Mouse (Mus musculus) forebrain, embryonic 11.5 days (tissue): ENCODE data around the gene Srsf6. TPM values are rescaled to one million over a fixed set of nuclear protein-coding genes. Genes with fewer than 3 reads are reported as not detected.

ENCODE experiments used
- ATAC-seq: fragments of 200-750 bp; cut with Nextera tagmentation; replicated peaks from 2 replicates; pipeline ENCODE4 v1.8.0; 2017; ENCODE audit warnings: moderate TSS enrichment; ENCODE audit not compliant: low FRiP score
- DNase-seq: peaks from one replicate; pipeline ENCODE4 v3.0.0-alpha.2; 2017; ENCODE audit warnings: low spot score
- H3K27ac ChIP-seq: fragments of 300-500 bp; sonication (generic); 2 replicates; pipeline ENCODE4 v1.5.1; 2014; ENCODE audit warnings: low read depth, low read length
- H3K27me3 ChIP-seq: fragments of 300-500 bp; sonication (generic); 2 replicates; pipeline ENCODE4 v1.6.1; 2014; ENCODE audit warnings: mild to moderate bottlenecking, low read length, mixed read lengths; ENCODE audit not compliant: control insufficient read depth, insufficient read depth
- H3K36me3 ChIP-seq: fragments of 300-500 bp; sonication (generic); 2 replicates; pipeline ENCODE4 v1.6.1; 2014; ENCODE audit warnings: mild to moderate bottlenecking, low read length, moderate library complexity, mixed read lengths; ENCODE audit not compliant: control insufficient read depth, insufficient read depth
- H3K4me1 ChIP-seq: fragments of 300-500 bp; sonication (generic); replicated peaks from 2 replicates; pipeline ENCODE4 v1.6.1; 2014; ENCODE audit warnings: low read length, mixed read lengths; ENCODE audit not compliant: control insufficient read depth, insufficient read depth
- H3K4me2 ChIP-seq: fragments of 300-500 bp; sonication (generic); 2 replicates; pipeline ENCODE4 v1.6.1; 2014; ENCODE audit warnings: low read depth, mild to moderate bottlenecking, low read length, moderate library complexity, mixed read lengths; ENCODE audit not compliant: severe bottlenecking
- H3K4me3 ChIP-seq: fragments of 300-500 bp; sonication (generic); 2 replicates; pipeline ENCODE4 v1.5.1; 2014; ENCODE audit warnings: low read depth, low read length
- H3K9ac ChIP-seq: fragments of 300-500 bp; sonication (generic); 2 replicates; pipeline ENCODE4 v1.6.1; 2014; ENCODE audit warnings: low read length
- H3K9me3 ChIP-seq: fragments of 300-500 bp; sonication (generic); 2 replicates; pipeline ENCODE4 v1.6.1; 2016; ENCODE audit warnings: low read length, mixed read lengths; ENCODE audit not compliant: control insufficient read depth
- WGBS: fragments of 180-500 bp; shearing (Covaris S2); extraction: QIAGEN DNeasy Blood & Tissue Kit; methylation state at CpG from one replicate; pipeline ENCODE4 v1.1.7; 2014; 5-methylcytosine and 5-hydroxymethylcytosine counted together
- polyA plus RNA-seq: library from polyadenylated mRNA; unstranded; fragments of >200 nt; fragmentation: Nextera tagmentation; extraction: Ambion mirVana; gene quantifications from 2 replicates; pipeline ENCODE4 v1.2.1, GENCODE M21; 2014

Gene Srsf6
- polyA plus RNA-seq, 1 experiment from 2014 or later: 311 TPM

DNA sequence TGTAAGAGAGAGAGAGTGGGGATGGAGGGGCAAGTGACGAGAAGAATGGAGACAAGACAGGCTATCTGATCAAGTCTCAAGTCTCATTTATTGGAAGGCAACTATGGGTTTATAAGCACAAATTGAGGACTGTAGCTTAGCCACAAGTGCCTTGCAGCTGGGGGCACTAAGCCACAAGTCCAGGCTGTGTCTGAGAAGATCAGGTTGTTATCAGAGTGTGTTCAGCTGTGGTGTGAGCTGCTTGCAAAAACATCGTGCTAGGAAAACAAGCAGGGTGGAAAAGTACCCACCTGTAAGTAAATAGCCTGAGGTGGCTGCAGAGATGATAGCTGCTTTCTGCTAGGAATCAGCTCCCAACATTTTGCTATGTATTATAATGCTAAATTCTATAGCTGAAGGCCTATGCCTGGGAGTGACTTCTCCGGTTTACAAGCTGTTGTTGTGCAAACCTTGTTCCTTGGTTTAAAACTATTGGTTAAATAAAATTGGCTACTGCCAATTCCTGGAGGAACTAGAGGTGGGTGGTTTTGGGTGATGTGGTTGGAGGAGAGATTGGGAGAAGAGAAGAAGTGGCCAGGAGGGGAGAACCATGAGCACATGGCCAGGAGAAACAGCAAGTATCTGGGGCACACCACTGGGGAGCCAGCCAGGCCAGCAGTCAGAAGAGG lies 3.3 kb upstream of the Srsf6 start:
- Histone ChIP-seq H3K4me2 (no peak overlapping the region), H3K9me3 (no peaks in the 10 kb centered on the region), H3K9ac (no peak overlapping the region), H3K36me3 (no peaks in the 10 kb centered on the region), H3K27ac (no peak overlapping the region), H3K4me3 (no peak overlapping the region), H3K4me1 (0 out of 2 replicates have a peak, but pooled peaks cover 3% of the 10 kb centered on the region), H3K27me3 (no peaks in the 10 kb centered on the region)
- ATAC-seq (no peak), DNase-seq (peak; percentile 25)
- 75% methylated on average over 3 of the region's 3 CpGs for WGBS

DNA sequence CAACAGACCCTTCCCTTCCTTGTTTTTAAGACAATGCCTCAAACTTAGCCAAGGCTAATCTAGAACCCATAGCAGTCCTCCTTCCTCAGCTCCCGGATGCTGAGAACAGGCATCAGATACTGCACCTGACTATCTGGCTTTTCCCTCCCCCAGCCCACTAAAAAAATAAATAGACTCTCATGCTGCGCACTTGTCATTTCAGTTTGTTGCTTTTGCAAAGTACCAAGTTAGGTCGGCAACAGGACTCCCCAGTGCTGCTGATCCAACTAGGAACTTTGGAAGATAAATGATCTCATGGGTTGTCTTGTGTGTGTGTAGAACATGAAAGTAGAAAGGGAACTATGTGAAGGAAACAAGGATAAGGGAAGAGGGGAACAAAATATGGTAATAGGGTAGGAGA lies 1.6 kb upstream of the Srsf6 start:
- ATAC-seq (no peak), DNase-seq (peak; percentile 40)
- no peak overlapping the region for H3K4me3 ChIP-seq
- H3K9ac ChIP-seq: no peak overlapping the region
- no peak overlapping the region for H3K27ac ChIP-seq
- peaks cover 7% of the 10 kb centered on the region; the same call in 1 of the 2 replicates for H3K36me3 ChIP-seq
- no peaks in the 10 kb centered on the region for H3K9me3 ChIP-seq
- H3K4me2 ChIP-seq: no peak overlapping the region
- 0 out of 2 replicates have a peak, but pooled peaks cover 3% of the 10 kb centered on the region for H3K4me1 ChIP-seq
- WGBS: 86% methylated on average over 3 of the region's 3 CpGs
- no peaks in the 10 kb centered on the region for H3K27me3 ChIP-seq

DNA sequence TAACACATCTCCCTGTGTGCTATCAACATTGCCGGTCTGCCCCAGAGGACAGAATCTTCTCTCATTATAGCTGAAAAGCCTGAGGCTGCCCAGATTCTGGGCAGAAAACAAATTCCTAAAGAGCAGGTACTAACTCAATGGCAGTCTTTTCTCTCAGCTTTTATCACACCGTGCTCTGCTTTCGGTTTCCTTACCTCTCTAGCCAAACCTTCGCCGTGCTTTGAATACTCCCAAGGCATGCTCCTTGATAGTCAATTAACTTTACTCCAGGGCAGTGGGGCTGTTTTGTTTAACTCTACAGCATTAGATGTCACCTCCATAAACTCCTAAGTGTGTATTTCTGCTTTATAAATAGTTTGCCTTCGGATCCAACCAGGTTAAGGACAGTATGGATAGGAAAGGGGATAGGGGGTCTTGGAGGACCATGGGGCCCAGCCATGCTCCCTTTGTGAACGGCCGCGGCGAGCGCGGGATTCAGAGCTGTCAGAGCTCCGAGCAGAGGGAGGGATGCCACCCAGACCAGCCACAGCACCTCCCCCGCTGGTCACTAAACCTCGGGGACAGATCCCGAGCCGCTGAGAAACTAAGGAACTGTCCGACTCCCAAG lies 709 bp upstream of the Srsf6 start:
- DNase-seq (no peak), ATAC-seq (peak; percentile 8)
- Histone ChIP-seq H3K4me1 (0 out of 2 replicates have a peak, but pooled peaks cover 3% of the 10 kb centered on the region), H3K9me3 (no peaks in the 10 kb centered on the region), H3K27me3 (no peaks in the 10 kb centered on the region), H3K4me2 (peak overlapping the region; percentile 59), H3K9ac (peak overlapping the region; percentile 100), H3K36me3 (peaks cover 8% of the 10 kb centered on the region; the same call in 1 of the 2 replicates), H3K4me3 (peak overlapping the region; percentile 100), H3K27ac (peak overlapping the region; percentile 94)
- 2% methylated on average over 18 of the region's 18 CpGs for WGBS

DNA sequence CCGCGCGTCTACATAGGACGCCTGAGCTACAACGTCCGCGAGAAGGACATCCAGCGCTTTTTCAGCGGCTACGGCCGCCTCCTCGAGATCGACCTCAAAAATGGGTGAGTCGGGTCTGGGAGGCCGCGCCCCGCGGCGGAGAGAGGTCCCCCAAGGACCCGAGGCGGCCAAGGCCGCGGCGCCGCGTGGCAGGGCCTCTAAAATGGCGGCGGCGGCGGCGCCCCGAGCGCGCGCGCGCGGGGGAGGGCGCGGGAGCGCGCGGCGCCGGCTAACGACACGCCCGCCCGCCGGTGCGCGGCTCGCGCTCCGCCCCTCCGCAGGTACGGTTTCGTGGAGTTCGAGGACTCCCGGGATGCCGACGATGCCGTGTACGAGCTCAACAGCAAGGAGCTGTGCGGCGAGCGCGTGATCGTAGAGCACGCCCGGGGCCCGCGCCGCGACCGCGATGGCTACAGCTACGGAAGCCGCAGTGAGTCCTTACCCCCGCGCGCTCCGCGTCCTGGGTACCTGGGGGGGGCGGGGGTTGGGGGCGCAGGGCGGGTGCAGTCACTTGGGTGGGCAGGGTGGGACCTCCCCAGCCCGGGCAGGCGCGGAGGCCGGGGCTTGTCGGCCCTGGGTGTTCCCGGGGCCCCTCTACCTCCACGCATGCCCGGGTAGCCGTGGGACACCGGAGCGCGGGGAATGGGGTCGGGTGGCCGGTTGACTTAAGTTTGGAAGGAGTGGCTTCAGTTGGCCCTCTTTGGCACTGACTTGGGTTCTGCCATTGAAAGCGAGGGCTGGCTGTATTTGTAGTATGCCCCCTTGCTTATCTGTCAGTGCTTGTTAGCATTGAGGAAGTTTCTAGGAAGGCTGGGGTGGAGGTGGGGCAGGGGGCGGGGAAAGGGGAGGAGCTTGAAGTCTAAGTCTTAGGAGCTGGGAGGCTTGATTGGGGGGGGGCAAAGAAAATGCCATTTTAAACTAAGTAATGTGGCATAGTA lies 634 bp downstream of the Srsf6 start:
- peaks cover 8% of the 10 kb centered on the region; the same call in 1 of the 2 replicates for H3K36me3 ChIP-seq

DNA sequence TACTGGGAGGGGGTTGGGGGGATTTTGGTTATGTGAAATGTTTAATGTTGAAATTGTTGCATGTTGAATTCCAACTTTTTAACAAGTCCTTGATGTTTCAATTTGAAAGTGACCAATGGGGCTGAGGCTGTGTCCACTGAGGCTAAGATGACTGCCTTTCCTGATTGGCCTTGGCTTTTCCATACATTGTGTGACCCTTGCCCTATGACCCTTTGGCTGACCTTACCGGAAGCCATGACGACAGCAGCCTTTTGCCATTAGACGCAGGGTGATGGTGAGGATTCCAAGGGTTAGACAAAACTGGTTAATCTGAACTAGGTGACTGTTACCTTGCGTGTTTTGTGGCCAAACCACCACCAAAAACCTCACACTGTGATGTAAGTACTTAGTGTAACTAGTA lies 1.4 kb downstream of the Srsf6 start:
- H3K36me3 ChIP-seq: peaks cover 13% of the 10 kb centered on the region; the same call in 1 of the 2 replicates
- peak overlapping the region; percentile 100 for H3K4me3 ChIP-seq
- H3K4me1 ChIP-seq: 0 out of 2 replicates have a peak, but pooled peaks cover 3% of the 10 kb centered on the region
- no peaks in the 10 kb centered on the region for H3K9me3 ChIP-seq
- ATAC-seq: no peak
- peak overlapping the region; percentile 81 for H3K4me2 ChIP-seq
- H3K27ac ChIP-seq: no peak overlapping the region
- 55% methylated on average over 4 of the region's 4 CpGs for WGBS
- no peak for DNase-seq
- H3K27me3 ChIP-seq: no peaks in the 10 kb centered on the region
- peak overlapping the region; percentile 35; the same call in 1 of the 2 replicates for H3K9ac ChIP-seq

More for the DNA sequence above, 634 bp downstream of the Srsf6 start:
- Histone ChIP-seq H3K4me1 (0 out of 2 replicates have a peak, but pooled peaks cover 3% of the 10 kb centered on the region), H3K4me3 (peak overlapping the region; percentile 100), H3K9me3 (no peaks in the 10 kb centered on the region), H3K27me3 (no peaks in the 10 kb centered on the region), H3K9ac (peak overlapping the region; percentile 100), H3K27ac (peak overlapping the region; percentile 94), H3K4me2 (peak overlapping the region; percentile 81)
- DNase-seq (peak; percentile 82), ATAC-seq (peak; percentile 39)
- WGBS: under 1% methylated on average over 92 of the region's 103 CpGs

DNA sequence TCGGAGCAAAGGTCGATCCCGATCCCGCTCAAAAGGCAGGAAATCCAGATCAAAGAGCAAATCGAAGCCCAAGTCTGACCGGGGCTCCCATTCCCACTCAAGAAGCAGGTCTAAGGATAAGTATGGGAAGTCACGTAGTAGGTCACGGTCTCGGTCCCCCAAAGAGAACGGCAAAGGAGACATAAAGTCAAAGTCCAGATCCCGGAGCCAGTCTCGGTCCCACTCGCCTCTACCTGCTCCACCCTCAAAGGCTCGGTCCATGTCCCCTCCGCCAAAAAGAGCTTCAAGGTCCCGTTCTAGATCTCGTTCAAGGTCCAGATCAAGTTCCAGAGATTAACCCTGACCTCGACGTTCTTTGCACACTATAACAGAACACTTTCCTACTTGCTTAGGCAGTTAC lies 3.1 kb downstream of the Srsf6 start:
- Histone ChIP-seq H3K36me3 (peaks cover 25% of the 10 kb centered on the region; the same call in 1 of the 2 replicates), H3K27me3 (no peaks in the 10 kb centered on the region), H3K4me3 (no peak overlapping the region), H3K9ac (no peak overlapping the region), H3K4me2 (no peak overlapping the region), H3K9me3 (no peaks in the 10 kb centered on the region), H3K27ac (no peak overlapping the region), H3K4me1 (0 out of 2 replicates have a peak, but pooled peaks cover 3% of the 10 kb centered on the region)
- DNase-seq: no peak
- WGBS: 93% methylated on average over 19 of the region's 19 CpGs
- ATAC-seq: no peak

DNA sequence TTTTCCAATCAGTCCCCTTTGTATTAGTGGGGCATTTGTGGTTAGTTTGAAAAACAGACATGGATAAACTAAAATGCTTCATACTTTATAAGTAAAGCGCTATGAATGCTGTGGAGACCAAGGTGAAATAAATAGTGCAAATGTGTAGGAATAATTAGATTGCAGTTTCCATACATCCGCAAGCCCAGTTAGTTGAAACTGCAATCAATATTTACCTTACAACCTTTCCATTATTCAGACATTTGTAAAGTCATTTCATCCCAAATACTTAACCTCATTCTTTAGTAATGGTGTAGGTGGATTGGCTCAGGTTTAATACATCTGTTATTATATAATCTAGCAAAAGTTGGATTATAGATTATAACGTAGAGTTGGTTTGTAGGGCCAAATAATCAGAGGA lies 4.4 kb downstream of the Srsf6 start:
- no peak for ATAC-seq
- H3K27ac ChIP-seq: no peak overlapping the region
- no peaks in the 10 kb centered on the region for H3K27me3 ChIP-seq
- WGBS: 97% methylated on average over 3 of the region's 3 CpGs
- H3K4me1 ChIP-seq: 0 out of 2 replicates have a peak, but pooled peaks cover 3% of the 10 kb centered on the region
- no peak overlapping the region for H3K9ac ChIP-seq
- DNase-seq: no peak
- no peak overlapping the region for H3K4me3 ChIP-seq
- no peaks in the 10 kb centered on the region for H3K9me3 ChIP-seq
- H3K4me2 ChIP-seq: no peak overlapping the region
- H3K36me3 ChIP-seq: peaks cover 26% of the 10 kb centered on the region; the same call in 1 of the 2 replicates

DNA sequence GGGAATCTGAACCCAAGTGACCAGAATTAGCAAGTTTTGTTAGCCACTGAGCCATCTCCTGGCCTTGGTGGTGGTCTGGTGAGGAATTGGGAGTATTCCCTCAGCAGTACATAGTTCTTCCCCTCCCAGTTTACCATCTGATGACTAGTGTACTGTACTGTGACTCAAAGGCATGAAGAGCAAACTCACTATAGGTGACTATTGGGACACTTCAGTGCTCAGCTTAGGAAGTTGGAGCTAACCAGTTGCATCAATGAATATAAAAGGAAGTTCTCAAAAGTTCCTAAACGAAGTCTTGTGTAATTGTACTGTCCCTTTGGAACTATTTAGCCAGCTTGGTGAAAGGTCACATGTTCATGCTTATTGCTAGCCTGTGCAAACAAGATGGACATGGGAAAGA lies 8.2 kb downstream of the Srsf6 start:
- Histone ChIP-seq H3K27ac (no peak overlapping the region), H3K4me2 (no peak overlapping the region), H3K4me1 (peaks cover 7% of the 10 kb centered on the region; the same call in 1 of the 2 replicates), H3K9ac (no peak overlapping the region), H3K27me3 (peaks cover 4% of the 10 kb centered on the region; the same call in 1 of the 2 replicates), H3K36me3 (peaks cover 20% of the 10 kb centered on the region; the same call in 1 of the 2 replicates), H3K4me3 (no peak overlapping the region), H3K9me3 (no peaks in the 10 kb centered on the region)
- 95% methylated on average over 1 of the region's 1 CpGs for WGBS
- ATAC-seq: no peak
- DNase-seq: no peak
